Mouse (Mus musculus) cerebellum, postnatal 14 days (tissue): ENCODE data around the gene Olfr1238.

Source experiments
- DNase-seq, 2 experiments: peaks; one replicate each; pipeline ENCODE4 v3.0.0; 2021; ENCODE audit warnings: mixed read lengths in 2 of 2

Gene Olfr1238

DNA sequence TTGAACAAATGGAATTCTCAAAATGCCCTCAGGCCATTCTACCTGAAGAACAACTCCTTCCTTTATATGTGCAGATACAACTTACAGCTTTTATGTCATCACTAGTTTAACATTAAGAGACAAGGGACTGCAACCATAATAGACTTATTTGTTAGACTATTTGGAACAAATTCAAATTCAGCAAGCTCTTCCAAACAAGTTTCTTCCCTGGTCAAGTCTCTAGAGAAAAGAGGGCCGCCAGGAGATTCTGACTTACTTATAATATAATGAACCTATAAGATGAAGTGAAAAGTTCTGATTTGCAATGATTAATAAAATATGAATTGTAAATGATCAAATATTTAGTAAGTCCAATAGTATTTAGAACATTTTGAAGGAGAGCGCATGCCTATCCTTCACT lies at the start of gene Olfr1238:
Gene Olfr1238, minus strand, starts transcription at position 101 of the 400 bp plus-strand sequence.
- DNase-seq, result no peak

DNA sequence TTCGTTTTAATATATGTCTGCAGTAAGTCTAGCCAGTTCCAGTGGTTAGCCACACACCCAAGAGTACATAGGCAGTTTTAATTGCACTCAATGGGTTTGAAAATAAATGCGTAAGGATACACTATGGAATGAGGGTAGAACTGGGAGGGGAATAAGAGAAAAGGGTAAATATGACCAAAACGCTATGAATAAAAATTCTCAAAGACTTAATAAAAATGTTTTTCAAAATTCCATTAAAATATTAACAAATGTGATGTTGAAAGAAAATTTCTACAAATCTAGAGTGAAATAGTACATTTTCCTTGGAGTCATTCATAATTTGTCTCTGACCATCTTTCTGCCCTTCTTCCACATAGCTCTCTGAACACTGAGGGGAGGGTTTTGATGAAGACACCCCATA lies 33.4 kb upstream of the Olfr1238 start, which contains the start of gene Olfr1240:
Gene Olfr1240, minus strand, starts transcription at position 101 of the 400 bp plus-strand sequence.
- DNase-seq, result no peak

DNA sequence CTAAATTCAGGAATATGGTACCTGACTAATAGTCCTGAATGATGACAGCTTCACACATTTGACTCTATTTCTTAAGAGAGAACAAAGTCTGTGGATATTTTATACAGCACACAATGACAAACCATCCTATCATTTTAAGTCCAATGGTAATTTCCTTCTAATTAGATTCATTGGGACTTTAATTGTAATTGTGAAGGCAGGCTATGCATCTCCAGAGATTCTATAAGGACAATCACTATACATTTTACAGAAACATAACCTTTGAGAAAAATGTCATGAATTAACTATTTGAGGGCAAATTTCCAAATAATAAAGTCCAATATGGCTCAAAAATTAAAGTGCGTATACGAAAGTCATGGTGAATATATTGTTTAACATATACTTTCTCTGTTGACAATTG lies 10.8 kb upstream of the Olfr1238 start, which contains the start of gene Olfr1239:
Gene Olfr1239, minus strand, starts transcription at position 101 of the 400 bp plus-strand sequence.
- DNase-seq, result no peak

DNA sequence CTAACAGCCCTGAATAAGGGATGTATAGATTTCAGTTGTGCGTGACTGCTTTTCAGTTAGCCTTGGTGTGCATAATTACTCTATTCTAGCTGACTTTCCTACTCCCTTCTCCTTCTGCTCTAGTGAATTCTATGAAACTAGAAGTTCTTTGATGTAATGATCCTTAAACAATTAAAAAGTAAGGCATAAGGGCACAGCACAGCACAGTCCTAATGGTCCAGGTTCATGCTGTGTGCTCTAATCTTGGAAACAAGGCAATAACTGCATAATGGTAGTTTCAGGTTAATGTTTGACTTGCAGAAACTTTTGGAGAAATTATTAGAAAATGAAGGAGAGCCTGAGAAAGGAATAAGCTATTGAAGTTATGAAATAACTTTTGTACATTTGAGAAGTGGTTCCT lies 5.1 kb upstream of the Olfr1238 start:
- no peak for DNase-seq

DNA sequence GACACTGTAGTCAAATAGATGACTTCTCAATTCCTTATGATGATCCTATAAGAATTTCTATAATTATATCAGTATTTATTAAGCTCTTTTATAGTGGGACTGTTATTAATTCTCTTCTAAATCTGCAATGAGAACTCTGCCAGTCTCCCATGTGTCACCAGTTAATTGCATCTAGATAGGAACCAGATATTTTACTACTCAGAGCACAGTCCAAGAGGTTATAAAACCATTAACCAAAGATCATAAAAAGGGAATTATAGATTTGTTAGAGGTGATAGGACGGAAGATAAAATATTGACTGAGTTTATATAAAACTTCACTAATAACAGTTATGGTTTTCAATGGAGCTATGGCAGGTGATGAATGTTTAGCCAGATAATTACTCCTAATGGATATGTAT lies 8.6 kb downstream of the Olfr1238 start:
- no peak for DNase-seq

DNA sequence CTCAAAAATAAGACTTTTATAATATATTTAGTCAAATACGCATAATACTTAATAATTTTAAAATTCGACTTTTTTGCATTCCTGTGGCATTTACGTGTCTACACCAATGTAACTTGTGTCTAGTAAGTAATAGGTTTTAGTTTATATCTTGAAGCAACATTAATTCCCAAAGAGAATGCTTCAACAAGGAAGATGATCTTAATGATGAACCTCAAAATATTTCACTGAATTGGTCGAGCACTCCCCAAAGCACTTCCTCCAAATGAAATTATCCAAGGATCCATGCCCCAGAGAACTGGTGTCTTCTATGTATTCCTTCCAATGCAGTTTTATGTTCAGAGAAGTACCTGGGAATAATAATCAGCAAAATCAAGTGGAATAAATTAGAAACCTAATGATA lies 44.7 kb downstream of the Olfr1238 start, which contains the start of gene Olfr1234:
Gene Olfr1234, minus strand, starts transcription at position 101 of the 400 bp plus-strand sequence.
- no peak for DNase-seq
